Mouse (Mus musculus) ES-E14 (cell line): Measurements from ENCODE around the gene Naif1. TPM values are rescaled to one million over a fixed set of nuclear protein-coding genes. Genes with fewer than 3 reads are reported as not detected.

Experiments used
- DNase-seq: peaks from one replicate; pipeline ENCODE4 v3.0.0-alpha.2; 2013; ENCODE audit warnings: low read depth, low spot score
- H3K27ac ChIP-seq: 2 replicates; pipeline ENCODE4 v1.5.1; 2012; ENCODE audit warnings: low read depth, mild to moderate bottlenecking, low read length, moderate library complexity, mixed read lengths; ENCODE audit not compliant: poor library complexity, insufficient read depth, severe bottlenecking
- H3K36me3 ChIP-seq: 2 replicates; pipeline ENCODE4 v1.6.1; 2012; ENCODE audit warnings: mild to moderate bottlenecking, low read length, moderate library complexity, mixed read lengths; ENCODE audit not compliant: control insufficient read depth, poor library complexity, insufficient read depth, severe bottlenecking
- H3K4me1 ChIP-seq, 2 experiments: fragments of 150-350 bp in 1 of 2; sonication (generic) in 1 of 2; 2 replicates each; pipeline ENCODE4 v1.6.1; 2012; ENCODE audit warnings: low read length in 2 of 2, mild to moderate bottlenecking in 1 of 2, mixed read lengths in 1 of 2; ENCODE audit not compliant: control insufficient read depth in 2 of 2, insufficient read depth in 2 of 2, poor library complexity in 1 of 2
- H3K4me3 ChIP-seq, 2 experiments: fragments of 150-350 bp in 1 of 2; sonication (generic) in 1 of 2; 2 replicates each; pipeline ENCODE4 v1.5.1; 2012; ENCODE audit warnings: low read length in 2 of 2, low read depth in 1 of 2, mild to moderate bottlenecking in 1 of 2, mixed read lengths in 1 of 2; ENCODE audit not compliant: insufficient read depth in 1 of 2, poor library complexity in 1 of 2, severe bottlenecking in 1 of 2
- H3K9ac ChIP-seq: 2 replicates; pipeline ENCODE4 v1.6.1; 2012; ENCODE audit warnings: low read depth, mild to moderate bottlenecking, low read length, mixed read lengths; ENCODE audit not compliant: poor library complexity, insufficient read depth, severe bottlenecking
- H3K9me3 ChIP-seq: fragments of 150-350 bp; sonication (generic); 2 replicates; pipeline ENCODE4 v1.6.1; 2012; ENCODE audit warnings: low read depth, mild to moderate bottlenecking, low read length; ENCODE audit not compliant: control insufficient read depth, insufficient read depth
- CHD2 ChIP-seq: IDR thresholded peaks from 2 replicates; pipeline ENCODE4 v1.6.1; 2014; ENCODE audit warnings: mild to moderate bottlenecking, low read depth, low read length, inconsistent platforms
- HCFC1 ChIP-seq: IDR thresholded peaks from 2 replicates; pipeline ENCODE4 v1.6.1; 2012; ENCODE audit warnings: low read length, inconsistent platforms, borderline replicate concordance; ENCODE audit not compliant: insufficient read depth
- MAFK ChIP-seq: IDR thresholded peaks from 2 replicates; pipeline ENCODE4 v1.6.1; 2014; ENCODE audit warnings: mild to moderate bottlenecking, low read depth, low read length, inconsistent platforms; ENCODE audit not compliant: insufficient read depth
- ZC3H11A ChIP-seq: IDR thresholded peaks from 2 replicates; pipeline ENCODE4 v1.6.1; 2012; ENCODE audit warnings: low read depth, mild to moderate bottlenecking, inconsistent platforms, low read length, borderline replicate concordance
- ZNF384 ChIP-seq: IDR thresholded peaks from 2 replicates; pipeline ENCODE4 v1.6.1; 2012; ENCODE audit warnings: low read depth, low read length, inconsistent platforms
- in situ Hi-C, 2 experiments: fragments of 600-800 bp; cut with MboI; formaldehyde crosslinking; loops; one replicate each; pipeline ENCODE4 v1.15.1; 2025; ENCODE audit warnings: low sequenced_read_pairs in 2 of 2, inconsistent platforms in 1 of 2; ENCODE audit not compliant: unreplicated experiment in 2 of 2
- total RNA-seq: library from RNA; depleted of rRNA; stranded (reverse); fragments of 300-350 nt; gene quantifications from 2 replicates; pipeline ENCODE4 v1.2.3, GENCODE M21; 2012

Gene Naif1
- total RNA-seq, 1 experiment = 2.5 TPM

DNA sequence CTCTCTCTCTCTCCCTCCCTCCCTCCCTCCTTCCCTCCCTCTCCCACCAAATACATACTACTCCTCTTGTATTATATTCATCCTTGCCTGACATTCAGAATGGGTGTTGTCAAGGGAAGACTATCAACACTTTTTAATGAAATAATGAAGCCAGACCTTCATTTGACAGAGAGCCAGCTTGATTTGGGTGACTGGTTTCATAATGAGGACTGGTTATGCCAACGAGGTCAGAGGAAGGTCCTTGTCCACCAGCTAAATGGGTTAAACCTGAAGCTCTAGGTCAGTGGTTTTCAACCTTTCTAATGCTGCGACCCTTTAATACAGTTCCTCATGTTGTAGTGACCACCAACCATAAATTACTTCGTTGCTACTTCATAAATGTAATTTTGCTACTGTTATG is 11.5 kb upstream of the Naif1 start:
- no peaks in the 10 kb centered on the region for H3K4me1 ChIP-seq
- no peak overlapping the region for H3K9ac ChIP-seq
- no peak overlapping the region for H3K4me3 ChIP-seq
- H3K36me3 ChIP-seq = 0 out of 2 replicates have a peak, but pooled peaks cover 2% of the 10 kb centered on the region
- in situ Hi-C loops = no loop called here
- no peak overlapping the region for H3K27ac ChIP-seq
- TF ChIP-seq CHD2 = no peak
- no peak for TF ChIP-seq ZC3H11A
- no peak for TF ChIP-seq MAFK
- TF ChIP-seq HCFC1 = no peak
- TF ChIP-seq ZNF384 = no peak
- DNase-seq = no peak
- H3K9me3 ChIP-seq = no peaks in the 10 kb centered on the region

GRCm38 (mm10) chr2:32439177-32439576 is 11.1 kb upstream of the Naif1 start:
- no peaks in the 10 kb centered on the region for H3K4me1 ChIP-seq
- in situ Hi-C loops = no loop called here
- TF ChIP-seq CHD2 (no peak), ZNF384 (no peak), HCFC1 (no peak), ZC3H11A (no peak), MAFK (no peak)
- H3K36me3 ChIP-seq = 0 out of 2 replicates have a peak, but pooled peaks cover 2% of the 10 kb centered on the region
- H3K27ac ChIP-seq = no peak overlapping the region
- H3K4me3 ChIP-seq = no peak overlapping the region
- no peaks in the 10 kb centered on the region for H3K9me3 ChIP-seq
- no peak overlapping the region for H3K9ac ChIP-seq
- no peak for DNase-seq

- no peak for DNase-seq
- H3K4me3 ChIP-seq = no peak overlapping the region
- TF ChIP-seq HCFC1 (no peak), MAFK (no peak), CHD2 (no peak), ZC3H11A (no peak), ZNF384 (no peak)
- in situ Hi-C loops = no loop called here
- H3K27ac ChIP-seq = no peak overlapping the region
- H3K9me3 ChIP-seq = no peaks in the 10 kb centered on the region
- no peaks in the 10 kb centered on the region for H3K4me1 ChIP-seq
- 0 out of 2 replicates have a peak, but pooled peaks cover 2% of the 10 kb centered on the region for H3K36me3 ChIP-seq
- no peak overlapping the region for H3K9ac ChIP-seq
These were observed 10.1 kb upstream of the Naif1 start for GRCm38 (mm10) chr2:32440164-32440563.

GRCm38 (mm10) chr2:32440632-32441031 is 9.6 kb upstream of the Naif1 start:
- Histone ChIP-seq H3K36me3 (0 out of 2 replicates have a peak, but pooled peaks cover 2% of the 10 kb centered on the region), H3K9me3 (no peaks in the 10 kb centered on the region), H3K4me3 (no peak overlapping the region), H3K4me1 (no peaks in the 10 kb centered on the region), H3K9ac (no peak overlapping the region), H3K27ac (no peak overlapping the region)
- in situ Hi-C loops = no loop called here
- no peak for TF ChIP-seq CHD2
- no peak for TF ChIP-seq HCFC1
- no peak for TF ChIP-seq MAFK
- no peak for TF ChIP-seq ZC3H11A
- TF ChIP-seq ZNF384 = no peak
- DNase-seq = no peak

- DNase-seq = no peak
- no peaks in the 10 kb centered on the region for H3K4me1 ChIP-seq
- H3K9me3 ChIP-seq = no peaks in the 10 kb centered on the region
- in situ Hi-C loops = no loop called here
- H3K4me3 ChIP-seq = no peak overlapping the region
- no peak overlapping the region for H3K27ac ChIP-seq
- 0 out of 2 replicates have a peak, but pooled peaks cover 2% of the 10 kb centered on the region for H3K36me3 ChIP-seq
- no peak overlapping the region for H3K9ac ChIP-seq
- TF ChIP-seq CHD2 (no peak), MAFK (no peak), HCFC1 (no peak), ZNF384 (no peak), ZC3H11A (no peak)
These were observed 8.7 kb upstream of the Naif1 start for GRCm38 (mm10) chr2:32441550-32441949.
